Mouse (Mus musculus): ENCODE results near the gene Arhgdia. TPM values are rescaled to one million over a fixed set of nuclear protein-coding genes. Genes with fewer than 3 reads are reported as not detected.

The Arhgdia gene
- polyA plus RNA-seq, 1 experiment from 2014 or later: 537 TPM

Small RNA genes lying within 50 kb of the gene (microRNA-seq; reads per million reads assigned to microRNA genes)
- gene Mir6936: 1.2 reads per million

Other genes starting within 250 kb of the Arhgdia start
- gene Actg1, start 233.1 kb downstream of the Arhgdia start, polyA plus RNA-seq (2015; fragmentation: Nextera tagmentation; extraction: Ambion mirVana): 2,501 and 2,557 TPM in 2 replicates
- gene Fscn2, start 220.1 kb downstream of the Arhgdia start, polyA plus RNA-seq (2015; fragmentation: Nextera tagmentation; extraction: Ambion mirVana): 0.49 and 0.85 TPM in 2 replicates
- gene Faap100, start 202.9 kb downstream of the Arhgdia start, polyA plus RNA-seq (2015; fragmentation: Nextera tagmentation; extraction: Ambion mirVana): 31.5 and 33.0 TPM in 2 replicates
- gene Nploc4, start 143.9 kb downstream of the Arhgdia start, polyA plus RNA-seq (2015; fragmentation: Nextera tagmentation; extraction: Ambion mirVana): 28.1 and 29.8 TPM in 2 replicates
- gene Tspan10, start 139.0 kb downstream of the Arhgdia start, polyA plus RNA-seq (2015; fragmentation: Nextera tagmentation; extraction: Ambion mirVana): not detected in 2 replicates
- gene Pde6g, start 128.1 kb downstream of the Arhgdia start, polyA plus RNA-seq (2015; fragmentation: Nextera tagmentation; extraction: Ambion mirVana): 0.26 TPM in 1 of 2 replicates, not detected in the other
- gene Oxld1, start 123.6 kb downstream of the Arhgdia start, polyA plus RNA-seq (2015; fragmentation: Nextera tagmentation; extraction: Ambion mirVana): 15.7 and 16.1 TPM in 2 replicates
- gene Ccdc137, start 123.5 kb downstream of the Arhgdia start, polyA plus RNA-seq (2015; fragmentation: Nextera tagmentation; extraction: Ambion mirVana): 30.5 and 32.2 TPM in 2 replicates
- 40.0 and 42.7 TPM in 2 replicates for gene Arl16, start 114.0 kb downstream of the Arhgdia start, polyA plus RNA-seq (2015; fragmentation: Nextera tagmentation; extraction: Ambion mirVana)
- 157 and 168 TPM in 2 replicates for gene Mrpl12, start 97.0 kb downstream of the Arhgdia start, polyA plus RNA-seq (2015; fragmentation: Nextera tagmentation; extraction: Ambion mirVana)
- gene Slc25a10, start 89.8 kb downstream of the Arhgdia start, polyA plus RNA-seq (2015; fragmentation: Nextera tagmentation; extraction: Ambion mirVana): 70.7 and 71.4 TPM in 2 replicates
- gene Gcgr, start 50.9 kb downstream of the Arhgdia start, polyA plus RNA-seq (2015; fragmentation: Nextera tagmentation; extraction: Ambion mirVana): 1.7 and 2.4 TPM in 2 replicates
- 167 TPM in 2 replicates for gene Mcrip1, start 31.9 kb downstream of the Arhgdia start, polyA plus RNA-seq (2015; fragmentation: Nextera tagmentation; extraction: Ambion mirVana)
- gene Ppp1r27, start 30.5 kb downstream of the Arhgdia start, polyA plus RNA-seq (2015; fragmentation: Nextera tagmentation; extraction: Ambion mirVana): 0.59 TPM in 1 of 2 replicates, not detected in the other
- gene P4hb, start 8.4 kb downstream of the Arhgdia start, polyA plus RNA-seq (2015; fragmentation: Nextera tagmentation; extraction: Ambion mirVana): 954 and 1,026 TPM in 2 replicates
- 420 and 451 TPM in 2 replicates for gene Alyref, start 16.7 kb upstream of the Arhgdia start, polyA plus RNA-seq (2015; fragmentation: Nextera tagmentation; extraction: Ambion mirVana)
- 196 and 200 TPM in 2 replicates for gene Anapc11, start 16.8 kb upstream of the Arhgdia start, polyA plus RNA-seq (2015; fragmentation: Nextera tagmentation; extraction: Ambion mirVana)
- 9.8 and 12.1 TPM in 2 replicates for gene Npb, start 26.9 kb upstream of the Arhgdia start, polyA plus RNA-seq (2015; fragmentation: Nextera tagmentation; extraction: Ambion mirVana)
- 183 and 188 TPM in 2 replicates for gene Pcyt2, start 36.3 kb upstream of the Arhgdia start, polyA plus RNA-seq (2015; fragmentation: Nextera tagmentation; extraction: Ambion mirVana)
- 38.1 and 39.0 TPM in 2 replicates for gene Sirt7, start 43.6 kb upstream of the Arhgdia start, polyA plus RNA-seq (2015; fragmentation: Nextera tagmentation; extraction: Ambion mirVana)
- 29.3 and 31.9 TPM in 2 replicates for gene Mafg, start 52.0 kb upstream of the Arhgdia start, polyA plus RNA-seq (2015; fragmentation: Nextera tagmentation; extraction: Ambion mirVana)
- 32.5 and 32.7 TPM in 2 replicates for gene Pycr1, start 62.1 kb upstream of the Arhgdia start, polyA plus RNA-seq (2015; fragmentation: Nextera tagmentation; extraction: Ambion mirVana)
- gene Myadml2, start 66.5 kb upstream of the Arhgdia start, polyA plus RNA-seq (2015; fragmentation: Nextera tagmentation; extraction: Ambion mirVana): 0.28 and 0.44 TPM in 2 replicates
- gene Notum, start 79.6 kb upstream of the Arhgdia start, polyA plus RNA-seq (2015; fragmentation: Nextera tagmentation; extraction: Ambion mirVana): 3.9 and 4.9 TPM in 2 replicates
- 105 and 113 TPM in 2 replicates for gene Aspscr1, start 91.3 kb upstream of the Arhgdia start, polyA plus RNA-seq (2015; fragmentation: Nextera tagmentation; extraction: Ambion mirVana)
- 155 and 158 TPM in 2 replicates for gene Cenpx, start 132.1 kb upstream of the Arhgdia start, polyA plus RNA-seq (2015; fragmentation: Nextera tagmentation; extraction: Ambion mirVana)
- 55.7 and 57.3 TPM in 2 replicates for gene Lrrc45, start 132.3 kb upstream of the Arhgdia start, polyA plus RNA-seq (2015; fragmentation: Nextera tagmentation; extraction: Ambion mirVana)
- 36.4 and 39.4 TPM in 2 replicates for gene Rac3, start 139.8 kb upstream of the Arhgdia start, polyA plus RNA-seq (2015; fragmentation: Nextera tagmentation; extraction: Ambion mirVana)
- gene Dcxr, start 145.7 kb upstream of the Arhgdia start, polyA plus RNA-seq (2015; fragmentation: Nextera tagmentation; extraction: Ambion mirVana): 31.6 and 33.5 TPM in 2 replicates
- gene Cbr2, start 150.5 kb upstream of the Arhgdia start, polyA plus RNA-seq (2015; fragmentation: Nextera tagmentation; extraction: Ambion mirVana): 54.5 and 82.4 TPM in 2 replicates
- 4.3 and 9.3 TPM in 2 replicates for gene Hmga1b, start 181.2 kb upstream of the Arhgdia start, polyA plus RNA-seq (2015; fragmentation: Nextera tagmentation; extraction: Ambion mirVana)
- gene Rfng, start 202.6 kb upstream of the Arhgdia start, polyA plus RNA-seq (2015; fragmentation: Nextera tagmentation; extraction: Ambion mirVana): 35.8 and 40.9 TPM in 2 replicates
- 157 and 172 TPM in 2 replicates for gene Gps1, start 202.6 kb upstream of the Arhgdia start, polyA plus RNA-seq (2015; fragmentation: Nextera tagmentation; extraction: Ambion mirVana)
- gene Dus1l, start 214.8 kb upstream of the Arhgdia start, polyA plus RNA-seq (2015; fragmentation: Nextera tagmentation; extraction: Ambion mirVana): 69.2 and 79.0 TPM in 2 replicates
- gene Fasn, start 242.9 kb upstream of the Arhgdia start, polyA plus RNA-seq (2015; fragmentation: Nextera tagmentation; extraction: Ambion mirVana): 45.9 and 46.3 TPM in 2 replicates